Comparison of ENCODE assay signal across 18 mouse cellular contexts in the genomic region with DNA sequence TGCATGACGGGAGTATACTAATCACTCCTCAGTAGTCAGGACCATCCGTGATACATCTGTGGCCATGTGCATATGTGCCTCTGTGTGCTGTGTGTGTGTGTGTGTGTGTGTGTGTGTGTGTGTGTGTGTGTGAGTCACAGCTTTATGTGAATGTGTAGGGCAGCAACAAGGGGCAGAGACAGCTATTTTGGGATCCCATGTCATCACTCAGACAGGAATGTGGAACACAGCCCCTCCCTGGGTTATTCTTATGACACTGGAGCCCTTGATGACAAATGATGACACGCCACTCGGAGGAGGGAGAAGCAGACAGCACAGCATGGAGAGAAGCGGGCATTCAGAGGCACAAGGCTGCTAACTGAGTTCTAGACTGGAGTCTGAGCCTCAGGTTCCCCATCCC.
DNase-seq lines count a peak whose midpoint lies in the region.
"Had no signal": no experiment of that assay in that cellular context is flagged by ENCODE, and none has a peak within 500 bp of the region (broad histone marks: within the 10 kb centered on the region; RNA-seq: fewer than 3 reads in every experiment).

No protein-coding gene starts in this region.

- H3K27me3 ChIP-seq in heart, embryonic 10.5 days (ENCODE audit: insufficient read depth, poor library complexity, severe bottlenecking): no peaks in the 10 kb centered on the region
- H3K27me3 ChIP-seq: liver, embryonic 12.5 days; neural tube, embryonic 15.5 days had no signal

- intact Hi-C loops in heart, postnatal 25 days (cut with DNase I): no loop called here
- intact Hi-C loops in heart, postnatal 14 days (cut with DNase I): no loop called here

- peak overlapping the region; percentile 79 for H3K27ac ChIP-seq in heart, embryonic 10.5 days
- H3K27ac ChIP-seq: left cerebral cortex, adult 2 months; liver, embryonic 12.5 days; midbrain, embryonic 10.5 days; neural tube, embryonic 15.5 days had no signal

- H3K9me3 ChIP-seq in heart, embryonic 10.5 days: no peaks in the 10 kb centered on the region
- H3K9me3 ChIP-seq: liver, embryonic 12.5 days; midbrain, embryonic 10.5 days; neural tube, embryonic 15.5 days had no signal

- 50% methylated on average over 5 of the region's 5 CpGs for WGBS in heart, embryonic 10.5 days

- H3K4me3 ChIP-seq in heart, embryonic 10.5 days: no peak overlapping the region
- H3K4me3 ChIP-seq: erythroblast, embryonic 14.5 days; left cerebral cortex, adult 2 months; liver, embryonic 12.5 days; midbrain, embryonic 10.5 days; neural tube, embryonic 15.5 days had no signal

- no peaks in the 10 kb centered on the region for H3K36me3 ChIP-seq in heart, embryonic 10.5 days
- H3K36me3 ChIP-seq: liver, embryonic 12.5 days; midbrain, embryonic 10.5 days; neural tube, embryonic 15.5 days had no signal

- H3K4me1 ChIP-seq in heart, embryonic 10.5 days: peaks cover 32% of the 10 kb centered on the region
- H3K4me1 ChIP-seq: liver, embryonic 12.5 days had no signal

- peak; percentile 92 for DNase-seq in heart, adult 11 months
- no peak for DNase-seq in heart, postnatal 25 days (ENCODE audit: low spot score)
- DNase-seq in NIH3T3 (ENCODE audit: low read depth): peak; percentile 9
- DNase-seq in heart, embryonic 10.5 days (ENCODE audit: low spot score): peak; percentile 85
- peak; percentile 3 to 25 for DNase-seq in heart, postnatal 14 days
- no peak for DNase-seq in left cerebral cortex, adult 9 months (ENCODE audit: low spot score in 2 of 2)
- DNase-seq in spleen, adult 18-20 months: no peak
- DNase-seq: cerebellum, adult 11 months; cerebellum, postnatal 25 days; kidney, adult 18-20 months; kidney, postnatal 14 days; lung, embryonic 14.5 days; thymus, postnatal 36 days had no signal

Comparison
In these comparisons a context has a peak if more than half of its experiments do, and no peak if none do; other contexts are left out.
1. DNase-seq: peak in heart, adult 11 months (single experiment), NIH3T3 (single experiment), heart, embryonic 10.5 days (single experiment) and heart, postnatal 14 days (2 of 2); none in heart, postnatal 25 days (single experiment), left cerebral cortex, adult 9 months (0 of 2) and spleen, adult 18-20 months (0 of 2).